Mouse (Mus musculus) kidney, adult 8-10 months (tissue): ENCODE measurements at regions not wholly inside any gene's neighbourhood (a gene's known extent, or its start where the extent isn't known, plus 50 kb on each side); places are given as distances from the start of the nearest gene placed in this dataset.
"Not testable (repeated sequence)": the region's sequence is repeated elsewhere in the genome, so short reads cannot be mapped to it uniquely, and the experiment has no call there.

Source experiments
- DNase-seq, 2 experiments: peaks; one replicate each; pipeline ENCODE4 v3.0.0; 2022

DNA sequence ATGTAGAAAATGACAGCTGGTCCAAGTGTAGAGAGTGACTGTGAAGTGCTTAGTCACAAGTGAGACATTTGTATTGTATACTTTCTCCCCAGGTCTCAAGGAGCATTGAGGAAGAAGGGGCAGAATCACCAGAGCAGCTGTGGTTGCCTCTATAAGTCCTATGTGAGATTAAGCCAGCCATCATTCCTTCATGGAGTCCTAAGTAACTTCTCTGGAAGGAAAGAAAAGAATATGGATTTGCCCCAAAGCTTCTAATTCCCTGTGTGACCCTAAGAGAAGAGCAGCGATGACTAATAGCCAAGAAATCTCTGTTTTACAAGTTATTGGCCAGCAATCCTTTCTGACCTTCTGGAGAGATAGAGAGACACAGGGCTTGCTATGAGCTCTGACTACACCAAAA lies 856.5 kb downstream of the Gm9195 start:
- DNase-seq = no peak

DNA sequence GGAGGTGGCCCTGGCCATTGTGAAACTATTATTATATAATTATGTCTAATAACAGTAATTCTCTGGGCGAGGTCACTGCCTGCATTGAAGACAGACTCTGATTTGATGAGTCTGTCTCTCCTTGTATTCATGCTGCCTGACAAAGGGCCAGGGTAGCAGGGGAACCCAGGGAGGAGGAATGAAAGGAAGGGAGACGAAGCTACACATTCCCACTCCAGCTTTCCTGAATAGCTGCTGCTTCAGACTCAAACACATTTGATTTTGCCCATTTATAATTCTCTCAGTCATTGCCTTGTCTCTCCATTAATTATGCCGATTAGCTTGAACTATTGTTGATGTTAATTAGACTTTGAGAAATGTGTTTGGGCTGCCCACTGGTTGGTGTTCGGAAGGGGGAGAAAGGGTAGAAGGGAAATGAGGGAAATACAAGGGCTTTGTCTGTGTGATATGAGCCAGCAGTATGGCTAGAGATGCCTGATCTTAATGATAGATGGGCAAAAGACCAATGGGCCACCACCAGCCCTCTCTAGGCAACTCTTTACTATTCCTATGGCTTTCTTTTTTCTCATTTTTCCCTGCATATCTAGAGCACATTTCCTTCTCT lies 881.8 kb downstream of the Gm9195 start:
- no peak for DNase-seq

DNA sequence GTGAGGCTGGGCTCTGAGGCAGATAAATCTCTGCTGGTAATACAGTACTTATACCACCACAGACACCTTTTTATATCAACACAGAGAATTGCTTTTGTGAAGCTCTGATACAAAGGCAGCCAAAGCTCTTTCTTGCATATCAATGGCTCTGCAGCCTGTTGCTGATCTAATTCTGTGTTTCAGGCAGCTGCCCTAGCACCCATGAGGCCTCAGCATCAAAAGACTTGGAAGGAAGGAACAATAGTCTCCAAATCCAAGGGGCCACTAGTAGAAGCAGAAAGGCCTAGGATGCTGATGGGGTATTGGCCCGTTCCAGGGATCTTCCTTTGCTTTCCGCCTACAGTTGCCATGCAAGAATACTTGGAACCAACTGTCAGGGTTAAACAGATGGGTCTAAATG lies 887.9 kb downstream of the Gm9195 start:
- no peak for DNase-seq

DNA sequence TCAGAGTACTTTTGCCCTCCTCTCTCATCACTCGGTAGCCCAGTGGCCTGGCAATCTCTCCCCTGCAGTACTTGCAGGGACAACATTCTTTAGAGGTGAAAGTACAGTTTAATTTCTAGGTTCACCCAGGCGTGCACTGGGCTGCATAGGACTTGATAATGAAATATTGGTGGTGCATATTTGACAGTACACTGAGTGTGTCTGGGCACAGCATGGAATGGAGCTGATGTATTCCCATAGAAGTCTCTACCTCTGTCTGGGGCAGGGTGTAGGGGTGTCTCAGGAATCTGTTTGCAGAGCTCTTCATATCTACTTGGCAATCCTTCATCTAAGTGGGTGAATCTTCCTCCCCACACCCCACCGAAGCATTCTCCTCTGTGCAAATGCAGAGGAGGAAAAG lies 893.8 kb downstream of the Gm9195 start:
- peak in 1 of 2 experiments; percentile 6 for DNase-seq

DNA sequence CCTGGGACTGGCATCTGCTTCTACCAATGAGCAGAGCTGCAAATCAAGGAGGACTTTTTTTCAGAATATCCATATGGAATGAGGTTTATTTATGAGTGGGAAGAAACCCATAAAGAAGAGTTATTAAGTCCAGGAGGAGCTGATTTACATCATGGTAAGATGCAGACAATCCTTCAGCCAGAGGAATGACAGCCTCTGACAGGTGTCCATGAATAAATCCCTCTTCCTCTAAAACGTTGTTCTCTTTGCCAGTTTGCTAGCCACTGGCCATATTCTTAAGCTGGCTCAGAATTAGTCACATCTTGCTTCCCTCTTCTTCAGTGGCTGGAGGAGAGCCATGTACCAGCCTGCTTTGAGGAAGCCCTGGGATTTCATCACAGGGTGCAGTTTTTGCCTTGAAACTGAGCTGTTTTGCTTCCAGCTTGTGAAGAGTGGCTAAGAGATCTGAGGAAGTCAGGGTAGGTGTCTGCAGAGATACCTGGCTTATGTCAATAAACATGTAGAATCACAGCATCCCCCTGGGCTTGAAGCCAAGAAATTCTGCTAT lies 902.9 kb downstream of the Gm9195 start:
- no peak for DNase-seq

DNA sequence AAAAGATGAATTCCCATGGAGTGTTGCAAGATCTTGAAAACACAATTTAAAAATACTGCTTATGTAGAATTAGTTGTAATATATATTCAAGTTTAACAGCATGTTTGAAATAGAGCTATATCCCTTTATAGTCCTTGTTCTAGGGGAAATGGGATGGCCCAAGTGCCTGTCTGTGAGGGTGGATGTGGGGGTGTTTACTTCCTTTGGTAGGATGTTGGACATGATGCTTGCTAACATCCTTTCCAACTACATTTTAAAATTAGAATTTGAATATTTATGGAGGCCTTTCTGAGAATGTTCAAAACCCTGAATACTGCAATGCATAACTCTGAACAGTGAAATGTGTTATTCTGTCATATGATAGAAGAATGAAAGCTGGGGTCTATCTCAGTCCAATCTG lies 903.6 kb downstream of the Gm9195 start:
- no peak for DNase-seq

DNA sequence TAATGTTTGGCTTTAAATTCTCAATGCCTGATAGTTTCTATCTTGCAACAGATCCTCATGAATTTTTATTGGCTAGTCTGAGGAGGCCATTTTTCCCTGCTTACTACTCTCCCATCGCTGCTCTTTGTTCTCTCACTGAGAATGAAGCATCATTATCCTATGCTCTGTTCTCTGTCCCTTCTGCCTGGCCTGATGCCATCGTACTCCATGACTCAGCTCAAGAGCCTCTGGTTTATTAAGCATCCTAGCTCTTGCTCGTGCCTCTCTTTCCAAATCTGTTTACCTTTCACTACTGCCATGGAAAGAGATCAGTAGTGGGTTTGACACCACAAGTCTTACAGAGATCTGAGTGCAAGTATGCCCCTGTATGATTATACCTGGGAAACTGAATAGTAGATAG lies 926.8 kb downstream of the Gm9195 start:
- no peak for DNase-seq

DNA sequence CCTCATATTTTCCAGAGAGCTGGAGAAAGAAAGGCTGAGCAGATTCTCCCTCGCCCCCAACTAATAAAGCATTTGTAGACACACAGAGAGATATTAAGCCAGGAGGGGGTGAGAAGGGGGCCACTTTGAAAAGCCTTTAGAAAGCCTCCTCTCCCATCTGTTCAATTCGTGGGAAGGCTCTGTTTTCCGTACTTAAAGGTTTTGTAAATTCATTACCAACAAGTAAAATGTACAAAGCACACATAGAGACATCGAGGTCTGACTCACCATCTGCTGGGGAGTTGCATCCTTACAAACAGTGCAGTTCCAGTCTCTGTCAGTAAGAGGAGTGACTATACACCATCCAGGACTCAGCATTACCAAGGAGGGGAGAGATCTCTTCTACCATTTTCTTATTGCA lies 929.7 kb downstream of the Gm9195 start:
- no peak for DNase-seq

DNA sequence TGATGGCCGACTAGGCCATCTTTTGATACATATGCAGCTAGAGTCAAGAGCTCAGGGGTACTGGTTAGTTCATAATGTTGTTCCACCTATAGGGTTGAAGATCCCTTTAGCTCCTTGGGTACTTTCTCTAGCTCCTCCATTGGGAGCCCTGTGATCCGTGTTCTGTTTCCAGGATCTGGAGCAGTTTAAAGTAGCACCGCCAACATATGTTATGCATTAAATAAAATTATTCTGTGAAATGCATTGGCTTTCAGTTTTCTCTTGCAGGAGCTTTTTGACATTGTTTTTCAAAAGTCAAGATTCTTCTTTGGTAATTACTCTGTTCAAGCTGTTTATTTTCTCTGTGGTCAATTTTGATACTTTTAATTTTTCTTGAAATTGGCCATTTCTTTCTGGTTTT lies 937.3 kb downstream of the Gm9195 start:
- DNase-seq = not testable (repeated sequence)

DNA sequence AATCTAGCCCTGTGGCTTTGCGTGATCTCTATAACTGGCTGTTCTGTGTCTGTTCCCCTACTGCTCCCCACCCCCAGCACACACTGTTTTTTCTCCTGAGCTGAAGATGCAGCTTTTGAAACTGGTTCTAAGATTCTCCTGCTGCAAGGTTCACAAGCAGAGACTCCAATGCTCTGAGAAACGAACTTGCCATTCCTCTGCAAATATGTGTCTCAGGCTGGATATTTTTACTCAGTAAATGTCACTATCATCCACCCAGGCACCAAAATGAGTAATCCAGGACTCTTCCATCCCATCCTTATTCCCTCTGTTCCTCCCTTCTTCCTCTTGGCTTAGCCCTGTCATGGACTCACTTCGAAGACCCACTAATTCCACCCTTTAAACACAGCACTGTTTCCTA lies 943.9 kb upstream of the Fam160b2 start:
- no peak for DNase-seq

DNA sequence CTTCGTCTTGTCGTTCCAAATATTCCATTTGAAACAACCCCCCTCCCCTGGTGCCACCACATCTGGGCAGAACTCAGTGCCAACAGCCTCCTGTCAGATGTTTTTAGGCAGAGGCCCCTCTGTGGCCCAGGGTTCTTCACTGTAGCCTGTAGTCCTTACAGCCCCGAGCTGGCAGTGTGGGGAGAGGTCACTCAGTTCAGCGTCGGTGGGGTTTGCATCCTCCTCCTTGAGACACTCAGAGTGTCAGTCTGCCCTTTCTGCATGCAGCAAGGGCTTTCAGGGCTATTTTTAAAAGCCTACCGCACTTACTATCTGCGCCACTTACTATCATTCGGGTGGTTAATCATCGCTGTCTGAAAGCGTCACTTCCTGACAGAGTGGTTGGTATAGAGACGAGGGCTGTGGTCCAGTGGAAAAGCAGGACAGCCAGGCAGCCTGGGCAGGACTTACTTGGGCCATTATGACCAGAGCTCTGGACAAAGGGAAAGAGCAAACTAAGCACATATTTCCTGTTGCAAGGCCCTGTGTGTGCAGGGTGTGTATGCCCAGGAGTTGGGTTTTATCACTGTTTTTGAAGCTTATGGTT lies 932.5 kb upstream of the Fam160b2 start:
- DNase-seq = no peak

DNA sequence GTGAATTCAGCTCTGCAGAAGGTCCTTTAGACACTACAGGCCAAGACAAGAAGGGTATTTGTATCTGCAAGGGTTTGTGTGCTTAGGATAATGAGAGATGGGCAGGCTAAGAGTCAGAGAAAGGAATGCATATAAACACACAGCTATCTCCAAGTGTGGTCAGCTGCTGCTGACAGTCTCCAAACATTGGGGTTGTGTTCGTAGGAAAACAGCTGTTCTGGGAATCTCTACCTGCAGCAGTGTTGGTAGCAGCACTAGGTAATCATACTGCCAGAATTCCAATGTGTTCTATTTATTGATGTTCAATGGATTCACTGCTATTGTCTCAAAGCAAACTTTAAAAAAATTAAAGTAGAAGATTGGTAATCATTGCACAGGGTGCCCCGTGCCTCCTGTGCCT lies 931.7 kb upstream of the Fam160b2 start:
- DNase-seq = no peak

DNA sequence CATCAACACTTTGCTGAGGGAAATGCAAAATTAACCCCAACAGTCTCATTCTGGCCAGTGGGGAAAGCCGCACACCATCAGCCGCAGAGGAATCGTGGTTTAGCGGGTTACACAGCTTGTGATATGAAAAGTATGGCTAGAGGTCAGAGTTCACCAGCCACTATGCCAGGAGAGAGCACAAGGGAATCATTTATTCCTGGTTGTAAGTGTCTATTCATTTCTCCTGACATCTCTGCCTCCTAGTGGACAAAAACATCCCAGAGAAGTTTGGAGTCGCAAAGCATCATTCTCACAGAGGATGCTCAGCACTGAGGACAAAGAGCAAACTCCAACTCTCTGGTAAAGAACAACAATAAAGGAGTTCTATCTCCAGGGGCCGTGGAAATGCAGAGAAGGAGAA lies 930.8 kb upstream of the Fam160b2 start:
- DNase-seq = no peak

DNA sequence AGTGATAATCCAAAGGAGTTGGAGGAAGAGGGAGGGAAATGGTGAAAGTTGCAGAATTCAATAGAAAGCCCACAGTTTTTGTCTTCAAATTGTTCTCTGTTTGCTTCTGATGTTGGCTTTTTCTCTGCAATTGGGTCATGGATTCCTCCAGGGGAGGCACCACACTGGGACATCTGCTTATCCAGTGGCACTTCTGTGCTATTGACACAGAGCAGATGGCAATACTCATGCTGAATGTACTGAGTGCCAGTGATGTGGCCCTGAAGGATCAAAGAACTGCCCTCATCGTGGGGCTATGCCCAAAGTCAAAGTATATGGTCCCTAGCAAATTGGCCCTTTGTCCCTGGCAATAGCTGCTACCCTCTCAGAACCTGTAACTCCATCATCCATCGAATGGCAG lies 918.9 kb upstream of the Fam160b2 start:
- no peak for DNase-seq

DNA sequence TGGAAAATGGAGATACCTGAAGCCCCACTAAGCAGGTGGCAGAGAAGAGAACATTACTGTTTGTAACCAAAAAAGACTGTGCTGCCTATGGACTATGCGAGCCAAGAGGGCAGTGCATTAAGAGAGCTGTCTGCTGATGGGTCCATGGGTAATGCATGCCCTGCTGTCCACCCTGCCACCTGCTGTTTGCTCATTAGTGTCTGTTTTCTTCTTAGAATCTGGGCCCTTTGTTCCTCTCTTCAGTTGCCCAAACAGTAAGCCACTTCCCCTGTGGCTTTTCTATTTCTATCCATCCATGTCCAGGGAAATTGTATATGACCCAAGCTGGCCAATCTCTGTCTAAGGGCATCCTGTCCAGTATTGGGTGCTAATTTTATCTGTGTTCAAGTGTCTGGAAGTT lies 901.2 kb upstream of the Fam160b2 start:
- no peak for DNase-seq

DNA sequence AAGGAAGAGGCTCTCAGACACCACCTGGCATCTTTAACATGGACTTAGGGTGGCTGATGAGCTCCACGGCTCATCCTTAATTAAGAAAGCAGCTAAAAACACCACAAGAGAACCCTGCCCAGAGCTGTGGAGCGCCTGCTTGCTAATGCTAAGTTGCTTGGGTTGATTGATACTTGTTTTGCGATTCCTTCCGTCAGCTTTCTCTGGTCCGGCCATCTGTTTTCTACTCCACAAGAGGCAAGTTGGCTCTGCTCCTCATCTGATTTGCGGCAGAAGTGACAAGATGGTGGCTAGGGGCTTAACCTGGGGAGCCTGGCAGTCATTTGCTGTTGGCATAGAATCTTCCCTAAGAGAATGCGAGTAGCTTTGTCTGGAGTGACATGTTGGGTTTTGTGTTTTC lies 891.6 kb upstream of the Fam160b2 start:
- no peak for DNase-seq

DNA sequence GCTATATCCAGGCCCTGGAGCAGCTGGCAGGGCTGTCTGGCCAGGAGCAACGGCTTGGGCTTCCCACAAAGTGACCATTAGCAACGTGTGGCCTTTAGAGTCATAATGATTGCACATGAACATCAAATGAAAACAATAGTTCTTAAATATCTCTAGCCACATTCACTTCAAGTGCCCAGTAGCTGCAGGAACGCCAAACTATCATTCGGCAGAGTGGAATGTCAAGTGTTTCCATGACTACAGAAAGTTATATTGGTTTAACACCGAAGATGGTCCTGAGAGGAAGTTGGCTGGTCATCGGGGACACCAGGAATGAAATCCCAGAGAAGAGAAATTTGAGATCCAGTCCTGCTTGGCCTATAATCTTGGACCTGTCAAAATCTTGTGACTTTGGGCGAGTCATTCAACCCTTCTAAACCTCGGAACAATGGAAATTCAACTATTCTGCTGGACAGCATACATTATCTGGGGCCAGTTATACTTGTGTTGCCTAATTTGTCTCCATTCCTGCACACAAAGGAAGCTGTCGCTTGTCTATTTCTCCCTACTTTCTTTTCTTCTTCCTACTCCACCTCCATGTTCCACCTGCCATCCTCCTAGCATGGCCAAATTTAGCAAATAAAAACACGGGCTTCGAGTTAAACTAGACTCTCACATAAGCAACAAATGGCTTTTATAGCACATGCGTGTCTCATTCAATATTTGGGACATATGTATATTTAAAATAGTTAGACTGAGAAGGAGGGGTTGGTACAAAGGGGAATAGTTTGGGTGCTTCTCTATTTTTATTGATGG lies 886.7 kb upstream of the Fam160b2 start:
- no peak for DNase-seq

DNA sequence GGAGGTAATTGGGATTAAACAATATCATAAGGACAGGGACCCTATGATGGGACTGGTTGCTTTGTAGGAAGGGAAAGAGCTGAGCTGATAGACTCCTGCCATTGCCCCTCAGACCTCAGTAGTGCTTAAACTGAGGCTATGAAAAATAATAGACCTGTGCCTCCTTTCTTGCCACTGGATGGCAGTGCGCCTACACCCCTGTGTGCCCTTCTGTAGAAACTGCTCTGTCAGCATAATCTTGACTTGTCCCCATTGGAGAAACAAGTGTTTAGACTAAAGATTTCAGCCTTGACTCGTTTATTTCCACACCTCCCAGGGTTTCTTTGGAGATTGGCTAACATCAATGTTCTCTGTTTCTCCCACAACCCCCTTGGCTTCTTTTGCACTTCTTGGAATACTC lies 876.0 kb upstream of the Fam160b2 start:
- peak in 1 of 2 experiments; percentile 3 for DNase-seq

DNA sequence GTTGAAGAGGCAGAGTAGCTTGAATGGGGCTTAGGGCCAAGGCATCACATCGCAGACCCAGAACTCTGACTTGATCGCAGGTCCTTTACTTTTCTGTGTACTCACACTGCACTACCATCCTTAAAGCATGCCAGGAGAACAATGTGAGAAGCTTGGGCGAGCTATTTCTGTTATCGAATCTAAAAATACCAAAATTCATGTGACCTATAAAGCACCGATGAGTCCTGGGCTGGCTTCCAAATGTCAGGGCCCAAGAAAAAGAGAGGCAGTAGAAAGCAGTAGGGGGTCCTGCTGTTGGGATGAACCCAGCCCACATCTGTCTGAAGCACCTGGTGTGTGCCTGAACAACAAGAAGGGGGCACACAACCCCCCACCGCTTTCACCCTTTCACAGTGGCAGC lies 874.3 kb upstream of the Fam160b2 start:
- no peak for DNase-seq

DNA sequence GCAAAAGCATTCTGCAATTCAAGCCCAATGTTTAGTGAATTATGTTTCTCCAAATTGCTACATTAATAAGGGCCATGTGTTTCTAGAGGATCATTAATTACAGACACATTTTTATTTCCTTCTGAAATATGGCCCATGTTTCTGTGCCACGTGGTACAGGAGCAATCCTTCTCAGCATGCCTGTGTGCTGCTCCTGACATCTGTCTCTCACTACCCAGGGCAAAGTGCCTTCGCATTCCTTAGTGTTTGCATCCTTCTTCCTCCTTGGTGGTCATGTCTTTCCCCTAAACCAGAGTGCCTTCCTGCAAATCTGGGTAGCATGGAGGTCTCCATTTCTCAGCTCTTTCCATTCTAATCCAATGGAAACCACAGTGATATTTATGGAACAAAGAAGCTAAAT lies 832.7 kb upstream of the Fam160b2 start:
- no peak for DNase-seq
